Mouse (Mus musculus) retina, postnatal 1 day (tissue): ENCODE results near the gene Pkd1l1.

Source experiments
- DNase-seq: peaks from one replicate; pipeline ENCODE4 v3.0.0-alpha.2; 2012

Pkd1l1 gene

DNA sequence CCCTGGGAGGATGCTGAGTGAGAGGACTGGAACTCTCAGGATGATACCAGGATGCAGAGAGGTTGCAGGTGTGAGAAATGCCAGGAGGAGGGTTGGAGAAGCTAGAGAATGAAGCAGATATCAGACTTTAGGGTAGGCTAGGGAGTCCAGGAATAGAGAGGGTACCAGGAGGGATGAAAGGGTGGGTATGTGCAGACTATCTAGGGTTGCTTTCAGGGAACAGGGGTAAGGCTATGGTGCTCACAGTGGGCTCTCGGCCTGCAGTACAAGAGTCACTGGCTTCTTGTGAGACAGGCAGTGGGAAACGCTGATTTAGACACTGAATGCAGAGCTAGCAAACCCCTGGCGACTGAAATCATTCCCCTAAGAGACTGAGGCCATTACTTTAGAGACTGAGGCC is at the start of gene Pkd1l1:
Gene Pkd1l1, minus strand, starts transcription at position 101 of the 400 bp plus-strand sequence.
- no peak for DNase-seq

DNA sequence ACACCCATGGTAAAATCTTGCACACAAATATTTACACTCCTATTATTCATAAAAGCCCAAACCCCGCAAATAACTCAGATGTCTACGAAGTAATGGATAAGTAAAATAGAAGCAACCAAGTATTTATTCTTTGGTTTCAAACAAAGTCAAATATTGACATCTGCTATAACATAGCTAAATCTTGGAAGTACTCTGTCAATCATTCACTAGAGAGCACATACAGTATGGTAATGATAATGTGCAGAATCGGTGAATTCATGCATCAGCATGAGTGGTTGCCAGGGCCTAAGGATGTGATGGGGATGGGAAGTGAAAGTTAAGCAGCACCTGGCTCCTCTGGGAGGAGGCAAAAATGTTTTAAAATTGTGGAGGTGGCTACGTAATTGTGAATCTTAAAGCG is 47.1 kb upstream of the Pkd1l1 start:
- DNase-seq: no peak

DNA sequence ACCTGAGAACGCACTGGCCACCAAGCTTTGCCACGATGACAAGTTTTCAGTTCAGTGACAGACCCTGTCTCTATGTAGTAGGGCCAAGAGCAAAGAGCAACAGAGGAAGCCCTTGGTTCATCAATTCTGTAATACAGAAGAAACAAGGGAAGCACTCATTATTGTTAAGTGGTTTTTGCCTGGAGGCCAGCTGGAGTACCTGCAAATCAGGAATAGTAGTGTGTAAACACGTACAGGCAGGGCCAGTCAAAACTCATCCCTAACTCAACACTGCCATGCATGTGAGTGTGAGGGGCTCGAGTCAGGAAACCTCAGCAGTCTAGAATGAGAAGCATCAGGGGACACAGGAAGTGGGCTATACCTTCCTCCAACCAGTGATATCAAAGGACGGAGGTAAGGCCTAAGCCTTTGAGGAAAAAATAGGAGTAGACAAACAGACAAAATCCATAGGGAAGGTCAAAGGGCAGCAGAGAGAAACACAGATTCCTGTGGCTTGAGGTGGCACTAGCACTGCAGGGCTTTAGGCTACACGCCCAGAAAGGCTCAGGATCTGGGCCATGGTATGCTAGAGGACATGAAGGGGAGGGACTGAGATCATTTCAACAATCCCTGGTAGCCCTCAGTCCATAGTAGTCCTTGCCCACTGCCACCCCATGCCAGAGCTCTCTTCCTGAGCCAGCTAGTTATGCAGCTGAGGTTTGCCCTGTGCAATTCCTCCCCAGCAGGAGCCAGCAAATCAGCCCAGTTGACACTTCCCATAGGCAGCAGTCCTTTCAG is 45.6 kb upstream of the Pkd1l1 start:
- no peak for DNase-seq

DNA sequence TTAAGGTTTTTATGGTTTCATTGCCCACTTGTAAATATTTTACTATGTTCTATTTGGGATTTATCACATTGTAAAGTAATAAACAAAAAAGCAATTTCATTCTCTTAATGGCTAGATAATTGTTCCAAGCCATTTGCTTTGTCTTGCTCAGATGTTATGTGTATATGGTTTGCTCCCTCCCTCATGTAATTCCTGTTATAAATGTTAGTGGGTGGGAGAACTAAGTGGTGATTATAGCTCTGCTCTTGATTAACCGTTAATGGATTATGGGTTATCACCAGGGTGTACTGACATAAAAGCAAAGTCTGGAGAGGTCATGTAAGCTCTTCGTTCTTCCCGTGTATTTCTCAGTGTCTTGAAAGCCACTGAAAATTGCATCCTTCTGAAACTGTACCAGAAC is 41.7 kb upstream of the Pkd1l1 start:
- DNase-seq: no peak

DNA sequence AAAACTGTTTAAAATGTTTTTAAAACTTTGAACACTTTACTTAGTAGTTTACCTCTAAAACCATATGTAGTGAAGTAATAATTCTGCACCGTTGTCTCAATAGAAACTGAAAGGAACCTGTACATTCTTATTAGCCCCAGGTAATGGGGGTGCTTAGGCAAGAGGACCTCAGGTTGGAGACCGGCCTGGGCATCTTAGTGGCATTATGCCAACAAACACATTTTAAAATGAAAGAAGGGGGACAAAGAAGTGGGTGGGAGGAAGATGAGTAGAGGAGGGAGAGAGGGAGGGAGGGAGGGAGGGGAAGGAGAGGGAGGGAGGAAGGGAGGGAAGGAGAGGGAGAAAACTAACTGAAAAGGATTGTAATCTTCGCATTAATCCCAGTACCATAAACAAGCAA is 38.3 kb upstream of the Pkd1l1 start:
- DNase-seq: no peak

DNA sequence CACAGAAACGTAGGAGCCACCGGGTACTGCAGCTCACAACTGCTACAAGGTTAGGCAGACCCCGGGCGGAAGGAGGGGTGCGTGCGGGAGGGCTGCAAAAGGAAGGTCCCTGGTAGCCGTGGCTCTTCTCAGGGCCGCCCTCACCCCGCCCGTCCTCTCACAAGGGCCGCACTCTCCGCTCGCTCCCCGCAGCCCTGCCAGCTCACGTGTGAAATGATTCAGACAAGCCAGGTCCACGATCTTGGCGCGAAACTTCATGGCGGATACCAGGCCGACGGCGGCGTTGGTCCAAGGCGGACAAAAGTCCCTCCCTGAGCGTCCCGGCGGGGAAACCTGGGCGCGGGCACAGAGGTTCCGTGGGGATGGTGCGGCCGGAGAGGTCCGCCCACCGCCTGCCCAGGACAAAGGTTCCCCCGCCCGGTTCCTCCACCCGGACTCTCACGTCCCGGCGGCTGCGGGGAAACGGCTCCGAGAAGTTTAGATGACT is 37.8 kb upstream of the Pkd1l1 start, which contains the start of gene Hus1:
Gene Hus1, minus strand, starts transcription at position 339 of the 487 bp plus-strand sequence.
- DNase-seq: peak; percentile 92

DNA sequence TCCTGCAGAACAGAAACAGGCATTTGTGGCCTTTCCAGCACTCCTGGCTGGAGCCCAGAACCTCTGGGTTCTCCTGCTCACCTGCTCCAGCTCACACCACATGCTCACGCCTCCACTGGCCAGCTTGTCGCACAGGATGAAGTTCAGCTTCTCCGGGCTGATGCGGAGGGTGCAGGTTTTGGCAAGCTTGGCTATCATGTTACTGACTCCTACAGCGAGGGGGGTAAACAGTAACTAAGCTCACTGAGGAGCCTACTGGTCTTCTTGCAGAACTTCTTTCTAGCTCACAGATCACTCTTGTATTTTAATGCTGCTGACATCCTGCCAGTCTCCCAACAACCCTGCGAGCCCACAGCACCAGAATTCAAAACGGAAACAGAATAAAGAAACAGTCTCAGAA is 37.4 kb upstream of the Pkd1l1 start:
- DNase-seq: no peak

DNA sequence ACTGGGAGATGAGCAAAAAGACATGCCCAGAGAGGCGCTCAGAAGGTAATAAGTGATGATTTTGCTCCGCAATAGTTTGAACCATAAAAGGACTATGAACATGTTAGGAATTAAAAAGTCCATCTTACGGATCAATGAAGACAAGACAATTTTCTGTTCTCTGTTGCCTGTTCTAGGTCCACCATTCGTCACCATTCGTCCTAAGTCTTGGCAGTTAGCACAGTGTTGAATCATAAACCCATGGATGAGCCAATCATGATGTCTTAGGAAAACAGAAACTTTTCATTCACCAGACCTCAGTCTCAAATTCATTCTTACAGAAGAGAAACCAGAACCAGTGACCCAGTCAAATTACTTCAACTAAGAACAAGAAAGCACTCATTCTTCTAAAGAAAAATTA is 35.7 kb upstream of the Pkd1l1 start:
- DNase-seq: no peak

DNA sequence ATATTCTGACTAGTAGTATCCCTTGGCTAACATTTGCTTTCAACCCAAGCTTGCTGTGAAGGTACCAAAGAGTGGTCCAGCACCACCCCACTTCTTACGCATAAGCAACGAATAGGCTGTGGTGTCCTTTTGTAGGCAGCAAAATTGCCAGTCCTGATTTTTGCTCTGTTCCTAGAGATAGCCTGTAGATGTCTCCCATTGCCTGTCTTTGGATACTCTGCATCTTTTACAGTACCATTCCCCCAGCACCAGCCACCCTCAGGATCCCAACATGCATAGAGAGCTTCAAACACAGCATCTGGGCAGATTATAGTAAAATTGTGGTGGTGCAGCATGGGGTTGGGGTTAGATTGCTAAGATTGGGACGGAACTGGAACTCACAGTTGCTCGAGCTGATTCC is 15.0 kb upstream of the Pkd1l1 start:
- DNase-seq: no peak

DNA sequence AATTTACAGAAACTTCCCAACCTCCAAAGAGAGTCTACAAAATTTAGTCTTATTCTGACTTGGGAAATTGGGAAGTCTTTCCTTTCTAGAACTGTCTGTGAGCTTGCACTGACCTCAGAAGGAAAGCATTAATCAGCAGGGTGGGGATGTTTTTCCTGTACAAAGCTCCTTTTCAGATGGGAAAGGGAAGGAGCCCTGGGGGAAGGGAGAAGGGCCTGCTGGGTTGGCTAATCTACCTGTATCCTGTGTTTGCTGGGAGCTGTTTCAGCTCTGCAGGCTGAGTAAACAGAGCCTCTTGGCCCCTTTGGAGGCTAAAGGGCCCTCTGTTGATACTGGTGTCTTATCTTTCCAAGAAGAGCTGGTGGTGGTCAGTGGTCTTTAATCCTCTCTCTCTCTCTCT is 13.0 kb upstream of the Pkd1l1 start:
- no peak for DNase-seq

DNA sequence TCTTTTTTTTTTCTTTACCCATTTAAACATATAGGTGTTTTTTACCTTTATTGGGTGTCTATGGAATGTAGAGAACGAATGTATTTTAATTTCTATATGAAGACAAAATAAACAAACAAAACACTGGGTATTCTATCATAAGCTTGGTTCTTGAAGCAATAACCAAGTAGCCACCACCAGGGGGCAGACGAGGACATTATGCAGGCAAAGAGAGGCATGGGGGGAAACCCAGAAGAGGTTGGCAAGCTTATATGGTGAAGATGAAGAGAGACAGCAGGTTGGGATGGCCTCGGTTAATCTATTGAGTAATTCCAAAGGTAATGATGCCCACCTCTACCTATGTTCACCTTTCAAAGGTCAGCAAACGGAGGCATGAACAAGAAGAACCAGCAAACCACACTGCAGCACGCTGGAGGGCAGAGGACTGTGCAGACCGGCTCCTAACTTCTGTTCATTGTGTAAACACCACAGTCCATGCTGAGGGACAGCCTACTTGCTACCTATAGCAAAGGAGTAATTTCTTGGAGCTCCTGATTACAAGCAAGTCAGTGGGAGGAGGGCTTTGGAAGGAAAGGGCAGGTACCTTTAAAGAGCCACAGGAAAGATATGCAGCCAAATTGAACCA is 10.3 kb upstream of the Pkd1l1 start:
- DNase-seq: peak; percentile 85

DNA sequence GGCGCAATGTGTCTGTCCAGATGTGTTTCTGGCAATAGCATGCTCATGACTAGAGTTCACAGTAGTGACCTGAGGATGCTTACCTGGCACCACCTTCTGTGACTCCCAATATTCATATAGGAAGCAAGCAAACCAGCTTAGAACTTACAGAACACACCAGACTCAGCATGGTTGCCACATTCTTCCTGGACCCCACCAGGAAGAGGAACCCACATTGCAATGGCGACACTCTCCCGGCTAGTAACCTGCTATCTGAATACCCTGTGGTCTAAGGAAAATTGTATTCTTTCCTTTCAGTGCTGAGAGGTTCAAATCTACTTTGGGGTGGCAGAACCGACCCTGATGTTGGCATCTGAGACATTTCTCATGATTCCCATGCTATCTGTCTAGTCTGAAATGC is 5.1 kb upstream of the Pkd1l1 start:
- DNase-seq: no peak

DNA sequence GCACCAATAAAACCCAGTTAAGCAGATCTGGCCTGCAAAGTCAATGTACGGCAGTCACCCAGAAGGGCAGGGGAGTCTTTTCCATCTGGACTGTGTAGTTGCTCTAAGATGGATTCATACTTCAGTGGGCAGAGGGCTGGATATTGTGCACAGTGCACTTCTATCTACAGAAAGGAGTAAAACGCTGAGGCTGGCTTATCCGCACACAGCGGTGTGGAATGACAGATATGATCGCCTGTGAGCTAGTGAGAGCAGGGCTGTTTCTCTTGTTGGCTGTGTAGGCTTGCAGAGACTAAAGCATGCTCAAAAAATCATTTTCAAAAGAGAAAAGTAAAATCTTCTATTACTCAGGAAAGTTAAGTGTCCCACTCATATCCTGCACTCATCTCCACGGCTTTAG is 973 bp downstream of the Pkd1l1 start:
- DNase-seq: no peak

DNA sequence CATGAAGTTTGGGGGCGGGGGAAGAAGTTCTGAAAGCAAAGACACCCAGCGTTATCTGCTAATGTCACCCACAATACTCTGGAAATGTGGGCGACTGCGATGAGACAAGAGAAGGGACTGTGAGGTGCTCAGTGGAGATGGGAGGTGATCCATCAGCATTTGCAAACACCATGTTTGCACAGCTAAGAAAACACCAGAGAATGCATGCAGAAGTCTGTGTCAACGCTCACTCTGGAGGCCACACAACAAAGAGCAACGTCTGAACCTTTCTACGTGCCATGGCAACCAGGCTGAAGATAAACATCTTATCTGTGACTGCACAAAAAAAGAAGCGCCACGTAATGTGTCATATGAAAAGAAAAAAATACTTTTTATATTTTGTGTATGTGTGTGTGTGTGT is 2.6 kb downstream of the Pkd1l1 start:
- no peak for DNase-seq

DNA sequence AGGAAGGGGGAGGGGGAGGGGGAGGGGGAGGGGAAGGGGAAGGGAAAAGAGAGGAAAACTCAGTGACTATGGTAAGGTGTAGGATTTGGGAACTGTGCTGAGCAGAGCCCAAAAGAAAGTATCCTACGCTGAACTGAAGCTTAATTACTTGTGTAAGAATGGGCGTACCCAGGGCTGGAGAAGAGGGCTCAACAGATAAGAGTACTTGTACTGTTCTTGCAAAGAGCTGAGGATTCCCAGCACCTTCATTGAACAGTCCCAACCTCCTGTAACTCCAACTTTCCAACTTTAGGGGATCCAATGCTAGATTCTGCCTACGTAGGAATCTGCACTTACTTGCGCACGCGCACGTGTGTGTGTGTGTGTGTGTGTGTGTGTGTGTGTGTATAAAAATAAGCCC is 5.0 kb downstream of the Pkd1l1 start:
- no peak for DNase-seq

DNA sequence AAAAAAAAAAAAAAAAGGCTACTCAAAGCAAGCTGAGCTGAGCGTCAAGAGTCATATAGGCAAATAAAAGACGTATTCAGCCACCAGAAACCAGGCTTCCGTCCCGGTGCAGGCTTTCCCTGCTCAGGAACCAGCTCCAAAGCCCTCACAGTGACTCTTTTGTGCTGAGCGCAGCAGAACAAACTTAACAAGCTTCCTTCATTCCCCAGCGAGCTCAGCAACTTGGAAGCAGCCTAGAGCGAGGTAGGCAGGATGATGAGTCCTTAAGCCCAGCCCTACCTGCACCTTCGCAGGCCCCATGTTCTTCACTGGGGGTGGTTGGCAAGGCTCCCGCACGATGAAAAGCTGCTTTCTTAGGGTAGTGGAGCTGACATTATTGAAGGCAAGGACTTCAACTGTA is 14.5 kb downstream of the Pkd1l1 start:
- DNase-seq: no peak

DNA sequence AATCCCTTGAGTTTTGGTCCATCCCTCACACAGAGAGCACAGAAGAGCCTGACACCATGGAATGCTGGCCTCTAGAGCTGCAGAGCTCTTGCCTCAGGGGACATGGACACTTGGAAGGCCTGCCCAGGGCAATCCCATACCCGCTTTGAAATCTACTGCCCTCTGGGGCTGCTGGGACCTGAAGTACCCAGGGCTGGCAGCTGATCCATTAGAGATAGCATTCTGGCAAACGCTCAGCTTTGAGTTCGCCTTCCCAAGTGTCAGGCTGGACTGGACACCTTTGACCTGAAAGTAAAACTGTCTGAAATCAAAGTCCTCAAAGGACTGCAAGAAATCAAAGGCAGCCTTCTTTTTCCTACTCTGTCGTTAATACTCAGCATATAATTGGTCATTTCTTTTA is 15.0 kb downstream of the Pkd1l1 start:
- DNase-seq: peak; percentile 14

DNA sequence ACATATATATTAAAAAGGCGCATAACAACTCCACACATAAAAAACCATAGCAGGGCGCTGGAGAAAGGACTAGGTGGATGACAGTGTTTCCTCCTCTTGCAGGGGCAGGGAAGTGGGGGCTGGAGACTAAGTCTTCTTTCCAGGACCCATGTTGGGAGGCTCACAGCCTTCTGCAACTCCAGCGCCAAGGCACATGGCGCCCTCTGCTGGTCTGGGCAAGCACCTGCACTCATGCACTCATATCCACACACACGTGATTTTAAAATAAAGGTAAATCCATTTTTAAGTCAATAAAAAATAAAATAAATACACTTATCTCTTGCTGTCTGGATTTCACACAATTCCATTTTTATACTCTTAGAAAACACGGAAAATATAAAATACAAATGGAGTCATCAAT is 16.0 kb downstream of the Pkd1l1 start:
- DNase-seq: peak; percentile 37

DNA sequence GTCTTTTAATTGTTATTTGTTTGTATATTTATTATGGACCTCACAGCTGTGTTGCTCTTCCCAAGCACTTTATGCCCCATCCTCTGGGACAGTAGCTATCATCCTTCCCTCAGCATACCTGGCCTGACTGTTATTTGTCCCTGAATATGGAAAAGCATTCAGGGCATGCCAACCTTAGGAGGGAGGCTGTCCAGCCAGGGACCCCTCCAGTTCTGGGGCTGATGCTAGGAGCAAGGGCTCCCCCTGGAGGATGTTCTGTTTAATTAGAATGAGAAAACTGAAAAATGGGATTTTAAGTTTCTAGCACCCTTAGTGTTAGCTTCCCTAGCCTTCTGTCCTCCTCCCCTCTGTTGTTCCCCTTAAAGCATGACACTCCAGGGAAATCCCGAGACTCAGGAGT is 17.4 kb downstream of the Pkd1l1 start:
- peak; percentile 54 for DNase-seq

DNA sequence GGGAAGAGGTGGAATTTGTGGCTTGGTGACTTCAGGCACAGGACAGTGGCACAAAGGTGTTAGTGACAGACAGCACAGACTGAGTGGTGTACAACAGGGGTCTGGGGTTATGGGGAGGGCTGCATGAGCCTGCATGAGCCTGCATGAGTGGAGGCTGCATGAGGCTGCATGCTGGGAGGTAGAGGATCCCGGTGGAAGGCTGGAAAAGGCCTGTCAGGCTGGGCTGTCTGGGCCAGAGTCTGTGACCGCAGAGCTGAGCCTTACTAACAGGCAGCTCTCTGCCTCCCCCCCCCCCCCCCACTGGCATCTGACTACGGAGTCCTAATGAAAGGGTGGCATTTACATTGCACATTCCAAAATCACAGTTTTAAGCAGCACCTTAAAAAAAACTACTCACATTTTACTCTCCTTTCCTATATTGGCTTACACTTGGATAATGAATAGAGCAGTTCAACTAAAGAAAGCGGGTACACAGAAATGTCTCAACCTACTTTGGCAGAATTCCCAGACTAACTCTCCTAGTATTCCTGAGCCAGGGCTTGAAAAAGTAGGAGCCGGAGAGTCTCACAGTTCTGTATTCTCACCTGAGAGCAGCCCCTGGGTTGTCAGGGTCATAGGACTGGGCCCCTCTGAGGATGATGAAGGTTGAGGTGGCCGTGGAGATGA is 23.2 kb downstream of the Pkd1l1 start:
- no peak for DNase-seq

DNA sequence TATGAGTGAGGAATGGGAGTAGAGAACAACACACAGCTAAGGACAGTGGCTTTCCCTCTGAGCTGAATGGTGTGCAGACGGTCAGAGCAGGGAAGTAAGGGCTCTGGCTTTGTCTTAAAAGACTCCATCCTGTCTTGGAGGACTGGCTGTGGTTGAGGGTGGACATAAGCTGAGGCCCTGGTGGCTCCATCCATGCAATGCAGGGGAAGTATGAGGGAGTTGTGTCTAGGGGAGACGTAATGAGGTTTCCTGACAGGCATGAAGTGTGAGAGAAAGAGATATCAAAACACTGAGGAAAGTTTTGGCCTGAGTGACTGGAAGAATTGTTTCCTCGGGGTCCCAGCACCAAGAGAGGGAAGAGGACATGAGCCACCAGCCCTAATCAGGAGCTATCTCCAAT is 24.2 kb downstream of the Pkd1l1 start:
- no peak for DNase-seq

DNA sequence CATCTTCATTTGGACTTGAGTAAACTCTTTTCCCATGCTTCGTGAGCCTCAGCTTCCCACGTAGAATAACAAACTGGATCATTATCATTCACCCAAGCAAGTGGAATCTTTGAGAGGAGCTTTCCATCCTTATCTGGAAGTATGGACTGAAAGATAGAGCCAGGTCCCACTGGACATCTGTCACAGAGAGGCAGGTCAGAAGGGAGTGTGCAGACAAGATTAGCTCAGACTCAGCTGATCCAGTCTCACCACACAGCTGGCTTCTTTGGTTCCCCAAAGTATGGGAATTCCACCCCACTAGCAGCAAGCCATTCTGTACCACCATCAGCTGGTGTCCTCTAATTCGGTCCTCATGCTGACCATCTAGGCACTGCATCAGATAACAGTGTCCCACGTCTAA is 29.0 kb downstream of the Pkd1l1 start:
- no peak for DNase-seq

DNA sequence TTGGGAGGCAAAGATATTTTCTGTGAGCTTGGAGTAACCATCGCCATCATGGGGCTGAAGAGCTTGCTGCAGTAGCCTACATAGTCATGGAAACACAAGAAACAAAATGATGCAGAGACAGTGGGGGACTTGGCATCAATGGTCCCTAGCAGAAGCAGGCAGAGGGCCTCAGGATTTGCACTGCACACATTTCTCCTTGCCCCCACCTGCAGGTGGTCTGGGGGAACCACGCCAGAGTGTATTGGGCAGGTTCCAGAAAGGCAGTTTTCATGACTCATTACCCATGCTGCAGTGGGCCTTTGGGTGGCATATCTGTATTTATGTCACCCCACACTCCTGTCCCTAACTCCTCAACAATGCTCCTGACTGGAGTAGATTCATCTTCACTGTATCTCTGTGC is 30.6 kb downstream of the Pkd1l1 start:
- DNase-seq: no peak
